Mouse (Mus musculus) ovary, postnatal 36 days (tissue): ENCODE data around the gene Wdr83os.
"Not testable (repeated sequence)": the region's sequence is repeated elsewhere in the genome, so short reads cannot be mapped to it uniquely, and the experiment has no call there.

ENCODE experiments used
- DNase-seq: peaks from one replicate; pipeline ENCODE4 v3.0.0; 2022; ENCODE audit warnings: low spot score, mixed read lengths

The Wdr83os gene

GRCm38 (mm10) chr8:85073041-85073612 is 7.4 kb upstream of the Wdr83os start:
- DNase-seq, result no peak

GRCm38 (mm10) chr8:85074167-85074566 is 6.4 kb upstream of the Wdr83os start:
- no peak for DNase-seq

GRCm38 (mm10) chr8:85074617-85075016 is 5.9 kb upstream of the Wdr83os start:
- no peak for DNase-seq

- peak; percentile 42 for DNase-seq
These were observed 4.5 kb upstream of the Wdr83os start for GRCm38 (mm10) chr8:85076001-85076400.

GRCm38 (mm10) chr8:85076993-85077392 is 3.5 kb upstream of the Wdr83os start:
- peak; percentile 71 for DNase-seq

GRCm38 (mm10) chr8:85080214-85080531 is 367 bp upstream of the Wdr83os start:
- DNase-seq, result no peak

- DNase-seq, result peak; percentile 39
These were observed 646 bp downstream of the Wdr83os start, which contains the start of gene Wdr83 for GRCm38 (mm10) chr8:85081216-85081555. Wdr83 (minus strand) TSS chr8:85081306.

GRCm38 (mm10) chr8:85082169-85082568 is 1.6 kb downstream of the Wdr83os start:
- DNase-seq, result not testable (repeated sequence)

GRCm38 (mm10) chr8:85083108-85083813 is 2.7 kb downstream of the Wdr83os start, which contains the start of gene Man2b1:
Man2b1 (plus strand) TSS chr8:85083270.
- peak; percentile 85 for DNase-seq

- DNase-seq, result no peak
These were observed 4.1 kb downstream of the Wdr83os start for GRCm38 (mm10) chr8:85084633-85085032.

GRCm38 (mm10) chr8:85086238-85086637 is 5.7 kb downstream of the Wdr83os start:
- DNase-seq, result no peak

- DNase-seq, result no peak
These were observed 8.2 kb downstream of the Wdr83os start for GRCm38 (mm10) chr8:85088771-85089170.

- no peak for DNase-seq
These were observed 10.3 kb downstream of the Wdr83os start for GRCm38 (mm10) chr8:85090856-85091255.

- no peak for DNase-seq
These were observed 11.1 kb downstream of the Wdr83os start for GRCm38 (mm10) chr8:85091526-85092090.

GRCm38 (mm10) chr8:85095051-85095450 is 14.5 kb downstream of the Wdr83os start:
- DNase-seq, result no peak

- DNase-seq, result no peak
These were observed 15.0 kb downstream of the Wdr83os start for GRCm38 (mm10) chr8:85095566-85095965.

- no peak for DNase-seq
These were observed 15.7 kb downstream of the Wdr83os start for GRCm38 (mm10) chr8:85096196-85096595.

GRCm38 (mm10) chr8:85096850-85097249 is 16.3 kb downstream of the Wdr83os start:
- no peak for DNase-seq

GRCm38 (mm10) chr8:85100076-85100665 is 19.6 kb downstream of the Wdr83os start:
- DNase-seq, result no peak

- DNase-seq, result no peak
These were observed 32.7 kb downstream of the Wdr83os start for GRCm38 (mm10) chr8:85113241-85113640.

GRCm38 (mm10) chr8:85115501-85115900 is 35.0 kb downstream of the Wdr83os start:
- no peak for DNase-seq

GRCm38 (mm10) chr8:85116984-85117383 is 36.4 kb downstream of the Wdr83os start:
- no peak for DNase-seq
